Mouse (Mus musculus) layer of hippocampus, adult 18-20 months (tissue): Measurements from ENCODE around the gene Olfr710. TPM values are rescaled to one million over a fixed set of nuclear protein-coding genes. Genes with fewer than 3 reads are reported as not detected.
"Not testable (repeated sequence)": the region's sequence is repeated elsewhere in the genome, so short reads cannot be mapped to it uniquely, and the experiment has no call there.

ENCODE experiments used
- DNase-seq, 2 experiments: peaks; one replicate each; pipeline ENCODE4 v3.0.0; 2022; ENCODE audit warnings: low spot score in 2 of 2
- long read RNA-seq: library from polyadenylated mRNA; stranded (forward); transcript quantifications from one replicate; pipeline ENCODE4 v2.0.0, GENCODE M21; 2021
- total RNA-seq, 2 experiments: library from RNA; stranded (reverse); gene quantifications; 2 replicates each; pipeline ENCODE4 v1.2.3; 2021

Olfr710 gene
- total RNA-seq: not detected
- long read RNA-seq: 0 reads

- no peak for DNase-seq
Observed at GRCm38 (mm10) chr7:106948212-106948611, at the start of gene Olfr710. Gene Olfr710, minus strand, starts transcription at chr7:106948312.

DNA sequence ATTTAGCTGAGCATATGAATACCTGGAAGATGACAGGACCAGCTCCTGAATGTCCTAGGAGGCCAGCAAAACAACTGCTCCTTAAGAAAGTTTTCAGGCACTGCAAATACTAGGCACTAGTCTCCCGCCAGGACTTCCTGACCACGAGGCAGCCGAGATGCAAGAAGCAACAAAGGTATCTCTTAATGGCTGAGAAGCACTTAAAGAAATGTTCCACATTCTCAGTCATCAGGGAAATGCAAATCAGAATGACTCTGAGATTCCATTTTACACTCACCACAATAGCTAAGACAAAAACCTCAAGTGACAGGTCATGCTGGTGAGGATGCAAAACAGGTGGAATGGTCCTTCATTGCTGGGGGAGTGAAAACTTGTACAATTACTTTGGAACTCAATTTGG lies 37.1 kb upstream of the Olfr710 start:
- DNase-seq: no peak

DNA sequence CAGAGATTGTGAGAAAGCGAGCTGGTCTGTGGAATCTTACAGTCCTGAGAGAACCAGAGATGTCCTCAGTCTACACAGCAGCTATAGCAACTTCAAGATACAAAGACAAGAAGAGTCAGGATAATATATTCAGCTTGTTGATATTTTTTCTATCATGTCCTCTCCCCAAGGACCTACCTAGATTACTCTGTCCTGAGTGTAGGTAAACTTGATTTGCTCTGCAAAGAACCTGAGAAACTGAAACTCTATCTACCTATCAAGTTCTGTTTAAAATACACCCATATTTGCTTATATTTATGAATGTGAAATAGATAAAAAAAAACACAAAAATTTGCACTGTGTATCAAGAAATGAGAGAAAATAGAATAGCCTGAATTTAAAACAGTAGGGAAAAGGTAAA lies 27.2 kb upstream of the Olfr710 start, which contains the start of gene Olfr711:
Olfr711 (minus strand) TSS at position 101 of the 400 bp plus-strand sequence.
- DNase-seq: no peak

GRCm38 (mm10) chr7:106967503-106967902 lies 19.4 kb upstream of the Olfr710 start:
- DNase-seq: not testable (repeated sequence)

DNA sequence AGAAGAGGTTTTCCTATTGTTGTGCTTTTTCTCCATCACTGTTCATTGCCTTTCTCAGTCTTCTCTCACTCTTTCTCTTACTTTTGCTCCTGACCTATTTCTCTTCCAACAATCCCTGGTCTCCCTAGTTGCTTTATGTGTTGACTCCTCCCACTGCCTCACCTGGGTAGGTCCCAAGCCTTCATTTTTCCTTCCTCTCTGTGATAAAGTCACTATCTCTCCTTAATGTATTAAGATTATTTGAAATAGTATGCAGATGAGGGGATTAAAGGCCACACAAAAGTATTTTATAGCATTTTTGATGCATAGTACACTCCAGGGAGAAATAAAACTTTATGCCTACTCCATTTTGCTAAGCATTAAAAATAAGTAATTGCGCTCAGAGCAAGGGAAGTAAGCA lies 15.7 kb upstream of the Olfr710 start, which contains the start of gene Olfr6:
Olfr6 (minus strand) TSS at position 101 of the 400 bp plus-strand sequence.
- no peak for DNase-seq

- no peak for DNase-seq
Observed at GRCm38 (mm10) chr7:106932119-106932518, 16.0 kb downstream of the Olfr710 start, which contains the start of gene Olfr709-ps1. Gene Olfr709-ps1, minus strand, starts transcription at chr7:106932219.

DNA sequence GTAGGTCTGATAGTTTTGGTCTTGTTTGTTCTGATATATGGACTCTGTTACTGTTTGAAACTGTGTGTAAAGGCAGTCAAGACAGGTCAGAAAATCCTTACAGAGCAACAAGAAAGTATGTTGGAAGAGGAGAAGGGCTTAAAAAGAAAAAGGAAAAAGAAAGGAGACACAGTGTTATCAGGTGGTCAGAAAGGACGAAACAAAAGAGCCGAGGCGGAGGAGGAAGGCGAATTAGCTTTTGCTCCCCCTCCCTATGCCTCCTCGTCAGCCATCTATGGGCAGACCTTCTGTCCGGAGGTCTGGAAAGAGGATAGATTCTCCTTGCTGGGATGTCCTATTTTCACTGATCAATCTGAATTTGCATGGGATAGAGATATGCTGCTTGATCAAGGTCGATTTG lies 27.2 kb downstream of the Olfr710 start:
- DNase-seq: not testable (repeated sequence)

GRCm38 (mm10) chr7:106907676-106908075 lies 40.4 kb downstream of the Olfr710 start, which contains the start of gene Olfr1532-ps1:
Gene Olfr1532-ps1, plus strand, starts transcription at chr7:106908001.
- no peak for DNase-seq

DNA sequence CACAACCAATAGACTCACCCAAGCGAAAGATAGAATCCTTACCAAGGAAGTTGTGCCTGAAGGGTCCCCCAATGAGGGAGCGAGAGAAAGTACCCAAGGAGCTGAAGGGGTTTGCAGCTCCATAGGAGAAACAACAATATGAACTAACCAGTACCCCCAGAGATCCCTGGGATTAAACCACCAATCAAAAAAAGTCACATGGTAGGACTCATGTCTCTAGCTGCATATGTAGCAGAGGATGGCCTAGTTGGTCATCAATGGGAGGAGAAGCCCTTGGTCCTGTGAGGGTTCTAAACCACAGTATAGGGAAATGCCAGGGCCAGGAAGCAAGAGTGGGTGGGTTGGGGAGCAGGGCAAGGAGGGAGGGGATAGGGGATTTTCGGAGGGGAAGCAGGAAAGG lies 47.0 kb downstream of the Olfr710 start, which contains the start of gene Olfr707:
Olfr707 (minus strand) TSS at position 101 of the 400 bp plus-strand sequence.
- DNase-seq: not testable (repeated sequence)

Other genes starting within 250 kb of the Olfr710 start
- gene Olfr695, start 231.9 kb downstream of the Olfr710 start, total RNA-seq: not detected
- not detected for gene Olfr697, start 205.9 kb downstream of the Olfr710 start, total RNA-seq
- gene Olfr698, start 192.9 kb downstream of the Olfr710 start, total RNA-seq: not detected
- gene Olfr699, start 155.1 kb downstream of the Olfr710 start, total RNA-seq: not detected
- not detected for gene Olfr700, start 139.5 kb downstream of the Olfr710 start, total RNA-seq
- not detected for gene Olfr701, start 134.2 kb downstream of the Olfr710 start, total RNA-seq
- gene Olfr702, start 114.4 kb downstream of the Olfr710 start, total RNA-seq: not detected
- gene Olfr703, start 105.0 kb downstream of the Olfr710 start, total RNA-seq: not detected
- gene Olfr704, start 85.1 kb downstream of the Olfr710 start, total RNA-seq: not detected
- not detected for gene Olfr705, start 71.4 kb downstream of the Olfr710 start, total RNA-seq
- not detected for gene Olfr706, start 60.1 kb downstream of the Olfr710 start, total RNA-seq
- not detected for gene Olfr707, start 47.1 kb downstream of the Olfr710 start, total RNA-seq
- not detected for gene Olfr1532-ps1, start 40.3 kb downstream of the Olfr710 start, total RNA-seq
- gene Olfr709-ps1, start 16.1 kb downstream of the Olfr710 start, total RNA-seq: not detected
- gene Olfr6, start 15.6 kb upstream of the Olfr710 start, total RNA-seq: not detected
- gene Olfr711, start 27.1 kb upstream of the Olfr710 start, total RNA-seq: not detected
- not detected for gene Olfr2, start 57.8 kb upstream of the Olfr710 start, total RNA-seq
- gene Olfr713, start 82.9 kb upstream of the Olfr710 start, total RNA-seq: not detected
- not detected for gene Olfr714, start 122.7 kb upstream of the Olfr710 start, total RNA-seq
- not detected for gene Olfr17, start 144.9 kb upstream of the Olfr710 start, total RNA-seq
- gene Olfr715b, start 162.1 kb upstream of the Olfr710 start, total RNA-seq: not detected
- gene Olfr715, start 182.8 kb upstream of the Olfr710 start, total RNA-seq: not detected
- gene Olfr716, start 190.0 kb upstream of the Olfr710 start, total RNA-seq: not detected
- not detected for gene Nlrp14, start 218.7 kb upstream of the Olfr710 start, total RNA-seq